Mouse (Mus musculus): Measurements from ENCODE around the gene Dock9. TPM values are rescaled to one million over a fixed set of nuclear protein-coding genes. Genes with fewer than 3 reads are reported as not detected.

Gene Dock9
- 4.0 and 4.1 TPM in 2 replicates for polyA plus RNA-seq (2016; fragmentation: Nextera tagmentation; extraction: Ambion mirVana)

DNA sequence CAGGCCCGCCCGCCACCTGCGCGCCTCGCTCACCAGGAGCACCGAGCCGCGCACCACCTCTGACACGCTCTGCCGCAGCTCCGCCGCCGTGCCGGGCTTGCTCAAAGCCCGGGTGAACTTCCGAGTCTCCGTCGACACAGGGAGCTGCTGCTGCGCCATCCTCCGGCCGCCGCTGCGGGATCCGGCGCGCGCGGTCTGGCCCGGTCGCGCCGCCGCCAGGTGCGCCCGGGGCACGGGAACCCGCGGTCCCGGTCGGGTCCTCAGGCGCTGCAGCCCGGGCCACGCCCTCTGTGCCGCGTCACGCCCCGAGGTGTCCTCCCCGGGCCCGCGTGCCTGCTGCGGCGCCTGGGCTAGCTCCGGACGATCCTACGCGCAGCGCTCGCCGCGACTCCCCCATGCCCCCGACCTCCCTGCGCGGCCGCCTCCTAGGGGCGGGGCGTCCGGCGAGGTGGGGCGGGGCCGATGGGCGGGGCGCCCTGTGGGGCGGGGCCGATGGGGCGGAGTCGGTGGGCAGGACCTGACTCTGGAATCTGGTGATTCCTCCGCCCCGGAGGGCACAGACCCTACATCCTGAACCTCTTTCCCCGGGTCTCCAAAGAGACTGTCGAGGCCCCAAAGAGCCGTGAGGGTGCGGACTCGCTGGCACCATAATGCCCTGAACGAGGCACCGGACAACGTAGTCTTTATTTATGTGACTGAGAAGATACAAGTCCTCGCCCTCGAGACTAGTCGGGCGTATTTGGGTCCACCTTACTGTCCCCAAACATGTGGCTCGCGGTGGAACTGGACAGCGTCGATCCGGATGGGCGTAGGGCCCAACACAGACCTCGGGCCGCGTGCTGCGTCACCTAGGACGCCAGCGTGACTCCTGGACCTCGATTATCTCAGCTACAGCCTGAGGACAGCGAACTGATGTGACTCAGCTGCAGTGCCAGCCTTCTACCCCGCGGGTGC, at the start of gene Dock9:
TSS of gene Dock9 (minus strand) at position 381 of the 954 bp plus-strand sequence.
- Histone ChIP-seq H3K27me3 (replicated peaks; ENCODE audit: low read depth, poor library complexity, severe bottlenecking) (peaks cover 33% of the 10 kb centered on the region), H3K4me1 (peaks cover 14% of the 10 kb centered on the region), H3K9me3 (no peaks in the 10 kb centered on the region), H3K4me3 (peak within 1 kb of the TSS; percentile 83), H3K36me3 (replicated peaks) (no peaks in the 10 kb centered on the region), H3K27ac (replicated peaks) (peak within 1 kb of the TSS; percentile 83)
- peak; percentile 97 for DNase-seq (ENCODE audit: low spot score)
- WGBS: under 1% methylated on average over 106 of the region's 106 CpGs

DNA sequence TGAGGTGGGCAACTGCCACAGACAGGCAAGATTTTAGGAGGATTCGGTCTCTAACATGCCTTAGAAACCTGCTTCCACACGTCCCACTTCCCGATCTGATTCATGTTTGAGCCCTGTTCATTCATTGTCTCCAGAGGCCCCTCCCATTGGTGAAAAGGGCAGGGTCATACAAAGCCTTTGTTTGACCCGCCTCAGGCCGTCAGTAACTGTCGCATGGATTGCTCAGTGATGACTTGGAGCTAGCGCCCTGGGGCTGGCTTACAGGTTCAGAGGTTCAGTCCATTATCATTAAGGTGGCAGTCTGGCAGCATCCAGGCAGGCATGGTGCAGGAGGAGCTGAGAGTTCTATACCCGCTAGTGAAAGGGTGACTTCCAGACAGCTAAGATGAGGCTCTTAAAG, 46.8 kb upstream of the Dock9 start:
- Histone ChIP-seq H3K36me3 (replicated peaks) (no peaks in the 10 kb centered on the region), H3K9me3 (peaks cover 3% of the 10 kb centered on the region; the same call in 1 of the 2 replicates), H3K4me1 (no peaks in the 10 kb centered on the region), H3K27ac (replicated peaks) (no peak overlapping the region), H3K27me3 (replicated peaks; ENCODE audit: low read depth, poor library complexity, severe bottlenecking) (no peaks in the 10 kb centered on the region), H3K4me3 (no peak overlapping the region)
- WGBS: 68% methylated on average over 8 of the region's 8 CpGs
- DNase-seq (ENCODE audit: low spot score): no peak

DNA sequence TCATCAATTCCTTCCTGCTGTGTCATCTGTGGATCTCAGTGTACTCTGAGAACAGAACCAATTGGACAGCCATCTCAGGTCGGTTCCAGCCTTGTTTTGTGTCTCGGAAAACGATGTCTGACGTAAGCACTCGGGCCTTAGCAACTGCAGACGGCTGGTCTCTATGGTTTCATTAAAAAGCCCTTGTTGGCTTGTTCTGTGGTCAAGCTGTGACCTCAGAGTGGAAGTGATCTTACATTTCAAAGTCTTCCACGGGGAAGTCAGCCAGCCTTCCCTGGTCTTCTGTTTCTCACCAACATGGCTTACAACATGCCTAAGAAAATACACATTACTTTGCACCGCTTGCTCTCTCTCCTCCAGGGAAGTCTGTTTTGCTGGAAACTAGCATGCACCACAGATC, 42.6 kb upstream of the Dock9 start:
- H3K9me3 ChIP-seq: peaks cover 24% of the 10 kb centered on the region
- H3K27me3 ChIP-seq (replicated peaks; ENCODE audit: low read depth, poor library complexity, severe bottlenecking): no peaks in the 10 kb centered on the region
- no peaks in the 10 kb centered on the region for H3K36me3 ChIP-seq (replicated peaks)
- no peak overlapping the region for H3K4me3 ChIP-seq
- DNase-seq (ENCODE audit: low spot score): no peak
- no peaks in the 10 kb centered on the region for H3K4me1 ChIP-seq
- 88% methylated on average over 8 of the region's 8 CpGs for WGBS
- H3K27ac ChIP-seq (replicated peaks): no peak overlapping the region

DNA sequence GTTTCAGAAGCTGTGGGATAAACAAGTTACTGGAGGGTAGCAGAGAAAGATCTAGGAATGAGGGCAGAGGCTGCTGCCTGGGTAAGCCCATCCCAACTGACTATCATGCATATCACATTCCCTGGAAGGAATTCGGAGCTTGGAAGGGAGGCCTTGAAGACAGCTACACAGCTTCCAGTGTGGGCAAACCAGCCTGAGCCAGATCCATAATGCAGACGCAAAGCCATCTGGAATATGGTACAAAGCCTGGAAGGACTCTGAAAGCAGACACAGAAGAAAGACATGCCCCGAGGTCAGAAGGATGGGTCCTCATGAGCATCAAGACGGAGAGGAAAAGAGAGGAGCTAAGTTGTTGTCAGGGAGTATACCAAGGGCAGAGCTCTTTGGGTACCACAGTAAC, 40.5 kb upstream of the Dock9 start:
- Histone ChIP-seq H3K27ac (replicated peaks) (no peak overlapping the region), H3K4me3 (no peak overlapping the region), H3K36me3 (replicated peaks) (no peaks in the 10 kb centered on the region), H3K27me3 (replicated peaks; ENCODE audit: low read depth, poor library complexity, severe bottlenecking) (no peaks in the 10 kb centered on the region), H3K4me1 (no peaks in the 10 kb centered on the region), H3K9me3 (peaks cover 28% of the 10 kb centered on the region)
- DNase-seq (ENCODE audit: low spot score): no peak
- 88% methylated on average over 4 of the region's 4 CpGs for WGBS

DNA sequence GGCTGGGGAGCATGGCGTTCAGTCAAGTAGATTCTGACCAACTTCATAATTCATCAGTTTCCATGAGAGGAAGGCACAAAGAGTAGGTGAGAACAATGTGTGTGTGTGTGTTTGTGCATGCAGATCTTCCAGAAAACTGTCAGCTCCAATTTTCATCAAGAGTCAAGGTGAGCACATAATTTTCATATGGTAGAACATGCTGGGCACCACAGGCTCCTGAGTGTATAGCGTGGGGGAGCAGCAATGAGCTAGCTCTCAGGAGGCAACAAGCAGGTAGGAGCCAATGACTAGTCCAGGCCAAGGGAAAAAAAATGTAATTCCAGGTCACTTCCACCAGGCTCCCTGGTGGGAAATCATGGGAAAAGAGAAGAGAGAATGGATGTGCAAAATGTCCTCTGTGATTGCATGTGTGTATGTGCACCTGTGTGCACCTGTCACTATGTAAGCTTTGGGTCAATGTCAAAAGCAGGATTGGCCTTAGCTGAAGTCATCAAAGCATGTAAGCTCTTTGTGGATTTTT, 35.4 kb upstream of the Dock9 start:
- Histone ChIP-seq H3K27me3 (replicated peaks; ENCODE audit: low read depth, poor library complexity, severe bottlenecking) (no peaks in the 10 kb centered on the region), H3K4me3 (no peak overlapping the region), H3K9me3 (peaks cover 10% of the 10 kb centered on the region; the same call in 1 of the 2 replicates), H3K27ac (replicated peaks) (no peak overlapping the region), H3K4me1 (no peaks in the 10 kb centered on the region), H3K36me3 (replicated peaks) (no peaks in the 10 kb centered on the region)
- DNase-seq (ENCODE audit: low spot score): no peak
- WGBS: 86% methylated on average over 2 of the region's 2 CpGs

DNA sequence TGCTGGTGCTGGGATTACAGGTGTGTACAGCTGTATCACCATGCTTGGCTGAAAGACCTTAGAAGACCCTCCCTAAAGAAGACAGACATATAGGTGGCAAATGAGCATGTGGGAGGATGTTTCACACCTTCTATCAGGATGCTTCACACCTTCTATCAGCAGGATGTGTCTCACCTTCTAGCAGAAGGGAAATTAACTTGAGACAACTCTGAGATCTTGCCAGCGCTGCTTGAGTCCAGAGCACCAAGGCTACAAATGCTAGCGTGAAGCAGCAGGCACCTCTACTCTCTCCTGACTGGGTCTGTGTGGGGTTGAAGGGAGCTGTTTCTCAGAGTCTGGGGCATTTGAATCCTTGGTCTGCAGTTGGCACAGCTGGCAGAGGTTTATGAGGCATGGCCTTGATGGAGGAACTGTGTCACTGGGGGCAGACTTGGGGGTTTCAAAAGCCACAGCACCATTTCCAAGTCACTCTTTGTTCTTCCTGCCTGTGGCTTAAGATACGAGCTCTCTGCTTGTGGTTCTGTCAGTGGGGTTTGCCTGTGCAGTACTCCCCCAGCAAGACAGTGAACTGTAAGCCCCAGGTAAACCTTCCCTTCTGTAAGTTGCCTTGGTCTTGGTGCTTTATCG, 32.3 kb upstream of the Dock9 start:
- Histone ChIP-seq H3K4me3 (no peak overlapping the region), H3K27me3 (replicated peaks; ENCODE audit: low read depth, poor library complexity, severe bottlenecking) (no peaks in the 10 kb centered on the region), H3K9me3 (peaks cover 2% of the 10 kb centered on the region; the same call in 1 of the 2 replicates), H3K36me3 (replicated peaks) (no peaks in the 10 kb centered on the region), H3K27ac (replicated peaks) (no peak overlapping the region), H3K4me1 (peaks cover 7% of the 10 kb centered on the region)
- 89% methylated on average over 4 of the region's 4 CpGs for WGBS
- no peak for DNase-seq (ENCODE audit: low spot score)

DNA sequence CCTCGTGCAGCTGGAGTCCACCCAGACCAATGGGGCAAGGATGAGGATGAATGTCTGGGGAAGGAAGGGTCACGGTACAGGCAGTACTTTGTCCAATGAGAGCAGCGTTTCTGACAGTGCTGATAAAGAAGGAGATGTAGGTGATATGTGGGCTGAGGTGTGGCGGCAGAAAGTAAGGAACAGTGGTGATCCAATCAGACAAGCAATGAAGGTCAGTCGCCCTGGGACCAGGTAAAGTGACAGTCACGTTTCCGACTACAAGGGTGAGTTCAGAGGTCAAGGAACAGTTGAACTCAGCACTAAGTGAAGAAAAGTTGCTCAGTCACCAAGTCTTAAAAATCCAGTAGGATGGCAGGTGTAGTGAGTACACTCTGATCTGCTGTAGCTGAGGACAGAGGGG, 29.5 kb upstream of the Dock9 start:
- WGBS: 84% methylated on average over 7 of the region's 7 CpGs
- H3K4me3 ChIP-seq: no peak overlapping the region

DNA sequence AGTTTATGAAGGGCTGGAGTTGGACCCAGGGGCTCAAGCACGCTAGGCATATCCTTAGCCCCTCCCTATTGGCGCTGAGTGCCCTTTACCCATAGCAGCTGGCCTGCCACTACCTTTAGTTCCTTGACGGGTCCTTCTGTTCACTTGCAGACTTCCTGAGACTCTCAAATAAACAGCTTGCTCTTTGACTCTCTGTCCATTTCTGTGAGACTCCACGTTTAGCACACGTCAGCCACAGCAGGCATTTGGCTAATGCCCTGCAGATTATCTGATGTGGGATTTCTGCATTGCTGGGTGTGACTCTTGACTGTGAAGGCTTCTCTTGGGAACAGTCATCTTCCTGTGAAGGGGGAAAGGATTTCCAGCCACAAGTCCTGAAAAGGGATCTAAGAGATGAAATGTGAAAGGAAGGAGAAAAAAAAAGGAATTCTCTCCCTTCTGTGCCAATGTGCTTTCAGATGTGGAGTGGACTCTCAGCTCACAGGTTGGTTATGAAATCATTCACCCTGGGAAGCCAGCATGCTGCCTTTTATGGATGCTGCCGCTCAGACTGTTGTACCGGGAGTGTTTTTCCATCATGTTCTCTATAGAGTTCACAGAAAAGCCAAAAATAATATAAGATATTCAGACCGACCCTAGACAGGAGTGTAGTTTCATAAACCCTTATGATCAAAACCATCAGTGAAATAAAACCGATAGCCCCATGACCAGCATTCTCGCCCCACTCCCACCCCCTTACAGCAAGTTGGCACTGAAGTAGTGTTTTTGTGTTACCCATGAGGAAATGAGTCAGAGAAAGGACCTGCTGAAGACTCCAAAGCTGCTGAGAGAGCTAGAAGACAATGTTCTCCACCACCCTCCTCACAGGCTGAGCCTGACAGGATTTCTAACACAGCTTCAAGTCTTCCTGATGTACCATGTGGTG, 28.1 kb upstream of the Dock9 start:
- no peaks in the 10 kb centered on the region for H3K27me3 ChIP-seq (replicated peaks; ENCODE audit: low read depth, poor library complexity, severe bottlenecking)

More for the DNA sequence above, 29.5 kb upstream of the Dock9 start:
- Histone ChIP-seq H3K27ac (replicated peaks) (no peak overlapping the region), H3K27me3 (replicated peaks; ENCODE audit: low read depth, poor library complexity, severe bottlenecking) (no peaks in the 10 kb centered on the region), H3K9me3 (no peaks in the 10 kb centered on the region; the same call in 1 of the 2 replicates), H3K36me3 (replicated peaks) (no peaks in the 10 kb centered on the region), H3K4me1 (peaks cover 31% of the 10 kb centered on the region)
- no peak for DNase-seq (ENCODE audit: low spot score)

DNA sequence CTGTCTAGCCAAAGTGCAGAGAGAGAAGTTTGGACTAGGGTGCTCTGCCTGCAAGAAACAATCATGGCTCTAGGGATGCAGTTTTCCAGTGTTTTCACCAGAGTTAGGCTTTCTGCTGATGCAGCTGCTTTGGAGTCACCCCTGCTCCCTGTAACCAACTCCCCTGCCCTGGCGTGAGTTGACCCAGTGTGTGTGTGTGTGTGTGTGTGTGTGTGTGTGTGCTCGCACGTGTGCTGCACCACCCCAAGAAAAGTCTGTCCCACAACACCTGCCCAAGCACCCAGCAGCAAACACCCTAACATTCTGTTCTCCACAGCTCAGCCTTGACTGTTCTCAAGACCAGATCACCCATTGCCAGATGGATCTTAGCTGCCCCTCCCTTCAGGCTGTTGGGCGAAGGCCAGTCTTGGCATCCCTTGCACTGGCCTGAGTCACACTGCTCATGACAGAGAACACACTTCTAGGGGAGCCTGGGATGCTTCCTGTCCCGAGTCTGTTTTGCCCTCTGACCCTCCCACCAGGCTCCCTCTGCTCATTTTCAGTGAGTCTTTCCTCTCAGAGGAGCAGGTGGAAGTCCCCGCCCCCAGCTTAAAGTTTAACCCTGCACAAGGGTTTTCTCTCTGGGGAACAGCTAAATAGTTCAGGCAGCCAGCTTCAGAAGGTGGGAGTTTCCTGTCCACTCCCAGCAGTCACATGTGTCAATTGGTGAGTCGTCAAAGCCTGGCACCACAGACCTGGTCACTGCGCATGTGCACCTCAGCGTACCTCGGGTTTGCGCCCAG, 26.9 kb upstream of the Dock9 start:
- Histone ChIP-seq H3K36me3 (replicated peaks) (no peaks in the 10 kb centered on the region), H3K4me1 (peaks cover 32% of the 10 kb centered on the region), H3K27me3 (replicated peaks; ENCODE audit: low read depth, poor library complexity, severe bottlenecking) (no peaks in the 10 kb centered on the region), H3K4me3 (no peak overlapping the region), H3K9me3 (no peaks in the 10 kb centered on the region; the same call in 1 of the 2 replicates), H3K27ac (replicated peaks) (no peak overlapping the region)
- 72% methylated on average over 11 of the region's 11 CpGs for WGBS
- DNase-seq (ENCODE audit: low spot score): no peak

More for the DNA sequence above, 28.1 kb upstream of the Dock9 start:
- Histone ChIP-seq H3K4me1 (peaks cover 32% of the 10 kb centered on the region), H3K9me3 (no peaks in the 10 kb centered on the region; the same call in 1 of the 2 replicates), H3K27ac (replicated peaks) (no peak overlapping the region), H3K36me3 (replicated peaks) (no peaks in the 10 kb centered on the region), H3K4me3 (no peak overlapping the region)
- 83% methylated on average over 10 of the region's 10 CpGs for WGBS
- no peak for DNase-seq (ENCODE audit: low spot score)

DNA sequence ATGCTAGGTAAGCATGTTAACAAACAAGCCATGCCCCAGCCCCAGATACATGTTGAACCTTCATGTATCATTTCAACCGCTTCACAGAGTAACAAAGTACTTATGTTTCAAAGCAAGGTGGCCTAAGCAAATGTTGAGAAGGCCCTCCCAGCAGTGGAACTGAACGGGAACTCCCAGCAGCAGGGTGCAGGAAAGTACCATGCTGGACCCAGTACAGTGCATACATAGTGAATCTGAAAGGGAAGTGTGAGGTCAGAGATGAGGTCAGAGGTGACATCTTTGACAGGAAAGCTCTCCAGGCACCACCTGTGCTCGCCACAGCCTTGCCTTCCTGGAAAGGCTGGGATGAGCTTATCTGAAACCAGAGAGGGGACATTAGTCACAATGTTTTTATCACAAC, 25.4 kb upstream of the Dock9 start:
- H3K9me3 ChIP-seq: no peaks in the 10 kb centered on the region
- 60% methylated on average over 3 of the region's 3 CpGs for WGBS

DNA sequence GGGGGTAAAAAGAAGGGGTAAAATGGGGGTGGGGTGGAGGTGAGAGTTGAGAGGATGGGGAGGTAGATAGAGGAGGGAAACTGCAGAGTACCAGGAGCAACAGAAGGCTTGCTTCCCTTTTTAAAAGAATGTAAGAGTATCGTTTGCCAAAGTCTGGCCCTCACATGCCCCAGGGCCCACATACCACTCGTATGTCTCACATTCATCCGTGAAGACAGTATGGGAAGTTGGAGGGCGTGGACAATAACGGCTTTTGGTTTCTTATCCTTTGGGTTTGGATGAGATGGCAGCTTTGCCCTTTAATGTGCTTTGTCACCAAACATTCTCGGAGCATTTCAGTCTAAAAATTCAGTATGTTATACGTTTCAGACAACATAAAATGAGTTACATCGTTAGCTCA, 24.9 kb upstream of the Dock9 start:
- WGBS: 67% methylated on average over 8 of the region's 8 CpGs
- no peaks in the 10 kb centered on the region for H3K27me3 ChIP-seq (replicated peaks; ENCODE audit: low read depth, poor library complexity, severe bottlenecking)
- no peak overlapping the region for H3K4me3 ChIP-seq
- H3K4me1 ChIP-seq: peaks cover 32% of the 10 kb centered on the region
- H3K9me3 ChIP-seq: no peaks in the 10 kb centered on the region
- no peak overlapping the region for H3K27ac ChIP-seq (replicated peaks)
- H3K36me3 ChIP-seq (replicated peaks): no peaks in the 10 kb centered on the region
- DNase-seq (ENCODE audit: low spot score): no peak

More for the DNA sequence above, 25.4 kb upstream of the Dock9 start:
- Histone ChIP-seq H3K27ac (replicated peaks) (no peak overlapping the region), H3K27me3 (replicated peaks; ENCODE audit: low read depth, poor library complexity, severe bottlenecking) (no peaks in the 10 kb centered on the region), H3K4me3 (no peak overlapping the region), H3K36me3 (replicated peaks) (no peaks in the 10 kb centered on the region), H3K4me1 (peaks cover 32% of the 10 kb centered on the region)
- no peak for DNase-seq (ENCODE audit: low spot score)
